Mouse (Mus musculus): Measurements from ENCODE around the gene Gsx2.

DNA sequence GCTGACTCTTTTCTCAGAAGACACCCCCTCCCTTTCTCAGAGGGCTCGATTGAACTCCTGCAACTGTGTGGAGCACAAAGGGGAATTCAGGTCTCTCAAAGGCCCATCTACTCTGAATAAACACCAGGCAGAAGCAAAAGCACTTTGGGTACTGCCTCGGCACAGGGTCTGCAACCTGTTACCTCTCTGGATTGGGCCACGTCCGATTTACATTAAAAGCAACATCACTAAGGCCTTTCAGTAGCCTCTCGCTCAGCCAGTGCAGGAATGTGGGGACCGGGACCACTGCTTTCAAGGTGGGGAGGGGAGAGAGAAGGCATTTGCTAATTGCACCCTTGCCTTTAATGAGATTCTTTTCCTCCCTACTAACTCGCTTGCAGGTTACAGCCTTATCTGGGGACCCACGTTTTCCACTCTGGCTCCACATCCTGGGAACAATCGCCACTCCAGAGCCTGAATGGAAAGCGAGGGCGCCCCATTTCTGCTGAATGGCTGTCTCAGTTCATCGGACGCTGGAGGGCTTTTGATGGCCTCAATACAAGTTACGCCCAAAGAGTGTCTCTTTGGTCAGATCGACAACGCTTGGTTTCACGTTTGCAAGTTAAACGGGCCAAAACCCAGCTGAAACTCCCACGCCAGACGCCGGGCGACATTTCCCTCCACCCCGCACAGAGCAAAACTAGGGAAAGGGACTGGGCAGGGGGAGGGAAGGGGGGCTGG, 4.6 kb upstream of the Gsx2 start:
- TF ChIP-seq POLR2A (IDR thresholded peaks at IDR 0.05; ENCODE audit: low read depth, low read length) (no peak), CTCF (conservative IDR thresholded peaks at IDR 0.05; ENCODE audit: insufficient read depth, insufficient read length, low read depth, low read length) (no peak)

Measured in kidney, adult 2 months (tissue).